Comparison of ENCODE assay signal across 13 mouse cellular contexts in genomic region chr2:34074066-34074465, GRCm38 (mm10).
A peak's percentile ranks its signal among the peaks of the same experiment; 100 is the strongest.
DNase-seq lines count a peak whose midpoint lies in the region; ATAC-seq lines count a peak whose summit lies in the region.
"Had no signal": no experiment of that assay in that cellular context is flagged by ENCODE, and none has a peak within 500 bp of the region (broad histone marks: within the 10 kb centered on the region; RNA-seq: fewer than 3 reads in every experiment).

No protein-coding gene starts in this region.

- ATAC-seq in inflammation-experienced regulatory T-cells, adult 6 months: peak; percentile 93
- ATAC-seq: forebrain, embryonic 13.5 days had no signal

- peak; percentile 27 for DNase-seq in 416B (ENCODE audit: low read depth)
- DNase-seq in CD4-positive, CD25-positive, alpha-beta regulatory T cell, adult 2 months (ENCODE audit: low read depth, low spot score): peak; percentile 59
- peak; percentile 24 for DNase-seq in thymus, postnatal 14 days
- no peak for DNase-seq in left cerebral cortex, adult 18-20 months (ENCODE audit: low spot score in 2 of 2)
- DNase-seq in adrenal gland, postnatal 14 days: no peak
- DNase-seq in kidney, adult 9 months: no peak
- DNase-seq: adrenal gland, adult 8-10 months; cerebellum, adult 9-10 months; kidney, postnatal 36 days; lung, adult 18-20 months; lung, postnatal 14 days had no signal

Comparison
In these comparisons a context has a peak if more than half of its experiments do, and no peak if none do; other contexts are left out.
1. DNase-seq: peak in 416B (single experiment), CD4-positive, CD25-positive, alpha-beta regulatory T cell, adult 2 months (single experiment) and thymus, postnatal 14 days (single experiment); none in left cerebral cortex, adult 18-20 months (0 of 2), adrenal gland, postnatal 14 days (single experiment) and kidney, adult 9 months (single experiment).